Mouse (Mus musculus) C2C12 (cell line): ENCODE results near the gene Tom1l2. TPM values are rescaled to one million over a fixed set of nuclear protein-coding genes. Genes with fewer than 3 reads are reported as not detected.

Experiments
- H3K27me3 ChIP-seq: one replicate; pipeline ENCODE4 v1.6.1; 2011; ENCODE audit not compliant: control insufficient read depth, insufficient read depth, insufficient read length
- H3K36me3 ChIP-seq: one replicate; pipeline ENCODE4 v1.6.1; 2011; ENCODE audit not compliant: control insufficient read depth, insufficient read depth
- H3K4me3 ChIP-seq: one replicate; pipeline ENCODE4 v1.5.1; 2011; ENCODE audit warnings: mild to moderate bottlenecking, control low read depth; ENCODE audit not compliant: poor library complexity, insufficient read depth, severe bottlenecking
- H3K79me2 ChIP-seq: one replicate; pipeline ENCODE4 v1.6.1; 2011; ENCODE audit not compliant: control insufficient read depth, insufficient read depth
- H3K79me3 ChIP-seq: one replicate; pipeline ENCODE4 v1.6.1; 2011; ENCODE audit warnings: low read depth, control low read depth
- H3ac ChIP-seq: one replicate; pipeline ENCODE3; 2011; ENCODE audit warnings: low read depth; ENCODE audit not compliant: control insufficient read depth, insufficient read length
- CEBPB ChIP-seq: IDR thresholded peaks from one replicate; pipeline ENCODE4 v1.6.1; 2011; ENCODE audit warnings: low read depth, mild to moderate bottlenecking, control low read depth, moderate library complexity
- CTCF ChIP-seq: IDR thresholded peaks from one replicate; pipeline ENCODE4 v1.5.1; 2011; ENCODE audit not compliant: control insufficient read depth, insufficient read depth, insufficient read length
- FOSL1 ChIP-seq: IDR thresholded peaks from one replicate; pipeline ENCODE4 v1.8.0; 2011; ENCODE audit warnings: mild to moderate bottlenecking, low read length; ENCODE audit not compliant: poor library complexity, insufficient read depth, severe bottlenecking
- MAX ChIP-seq: IDR thresholded peaks from one replicate; pipeline ENCODE4 v1.6.1; 2011; ENCODE audit warnings: mild to moderate bottlenecking, control low read depth
- MYOD1 ChIP-seq: IDR thresholded peaks from one replicate; pipeline ENCODE4 v1.6.1; 2011; ENCODE audit warnings: low read depth; ENCODE audit not compliant: control insufficient read depth, insufficient read length
- MYOG ChIP-seq: IDR thresholded peaks from one replicate; pipeline ENCODE4 v1.6.1; 2011; ENCODE audit not compliant: control insufficient read depth, insufficient read length; ENCODE audit errors: extremely low read depth
- USF1 ChIP-seq: IDR thresholded peaks from one replicate; pipeline ENCODE4 v1.6.1; 2011; ENCODE audit warnings: low read depth, mild to moderate bottlenecking, control low read depth, moderate library complexity
- microRNA-seq: library from miRNA; unstranded; fragments of <30 nt; microRNA quantifications from one replicate; pipeline ENCODE4, GENCODE M21; 2019; ENCODE audit warnings: borderline microRNAs expressed
- polyA plus RNA-seq: library from polyadenylated mRNA; unstranded; fragments of >200 nt; fragmentation: generic; extraction: Trizol; gene quantifications from one replicate; pipeline ENCODE4 v1.2.1, GENCODE M21; 2012; ENCODE audit warnings: missing spikeins

Tom1l2 gene
- polyA plus RNA-seq, 1 experiment: 17.1 TPM

DNA sequence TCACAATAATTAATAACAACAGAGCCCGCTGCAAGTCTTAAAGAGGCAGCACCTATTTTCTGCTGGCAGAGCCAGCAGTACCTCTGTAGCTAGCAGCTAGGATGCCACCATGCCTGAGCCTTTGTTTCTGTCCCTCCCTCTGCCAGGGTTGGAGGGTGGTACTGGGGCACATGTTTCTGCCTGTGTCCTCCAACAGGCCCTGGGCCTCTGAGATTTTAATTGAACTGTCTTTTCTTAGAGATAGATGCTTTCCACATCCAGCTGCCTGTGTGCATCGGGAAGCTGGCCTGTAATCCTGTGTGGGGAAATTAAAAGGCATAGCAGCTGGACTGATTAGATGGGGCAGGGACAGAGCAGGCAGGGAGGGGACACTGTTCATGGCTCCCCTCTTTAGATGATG lies 170.0 kb downstream of the Tom1l2 start:
- no peaks in the 10 kb centered on the region for H3K27me3 ChIP-seq
- H3K36me3 ChIP-seq: peaks cover 18% of the 10 kb centered on the region
- TF ChIP-seq CEBPB (no peak), MYOG (no peak), MYOD1 (no peak), MAX (no peak), FOSL1 (no peak), USF1 (no peak), CTCF (no peak)
- H3K79me3 ChIP-seq: peaks cover 9% of the 10 kb centered on the region
- peaks cover 39% of the 10 kb centered on the region for H3K79me2 ChIP-seq
- H3K4me3 ChIP-seq: no peak overlapping the region
- no peak overlapping the region for H3ac ChIP-seq

- TF ChIP-seq CEBPB: no peak
- TF ChIP-seq FOSL1: no peak
- no peak for TF ChIP-seq CTCF
- no peak for TF ChIP-seq MAX
- no peak for TF ChIP-seq MYOG
- no peak for TF ChIP-seq USF1
- TF ChIP-seq MYOD1: no peak
- Histone ChIP-seq H3K79me3 (peaks cover 14% of the 10 kb centered on the region), H3K79me2 (peaks cover 45% of the 10 kb centered on the region), H3K4me3 (no peak overlapping the region), H3ac (no peak overlapping the region), H3K27me3 (no peaks in the 10 kb centered on the region), H3K36me3 (peaks cover 17% of the 10 kb centered on the region)
Measured at GRCm38 (mm10) chr11:60182116-60182670, 170.5 kb downstream of the Tom1l2 start.

DNA sequence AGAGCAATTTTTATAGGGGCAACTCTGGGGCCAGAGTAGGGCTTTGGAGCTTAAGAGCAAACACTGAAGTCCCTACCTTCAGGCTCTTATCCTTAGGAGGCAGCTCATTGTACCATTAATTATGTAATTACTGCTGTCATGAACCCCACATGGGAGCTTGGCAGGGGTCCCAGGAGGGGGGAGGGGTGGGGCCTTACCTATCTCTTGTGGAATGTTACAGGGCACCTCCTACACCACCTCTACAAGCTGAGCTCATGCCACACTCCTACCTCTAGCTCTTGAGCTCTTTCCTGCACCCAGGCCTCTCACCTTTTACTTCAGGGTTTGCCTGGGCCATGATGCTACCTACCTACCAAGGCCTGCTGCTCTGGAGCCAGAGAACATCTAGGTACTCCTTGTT lies 174.2 kb downstream of the Tom1l2 start:
- H3K27me3 ChIP-seq: no peaks in the 10 kb centered on the region
- TF ChIP-seq MYOG (no peak), USF1 (no peak), MYOD1 (no peak), CTCF (no peak), FOSL1 (no peak), MAX (no peak), CEBPB (no peak)
- no peak overlapping the region for H3K4me3 ChIP-seq
- H3K79me3 ChIP-seq: peaks cover 16% of the 10 kb centered on the region
- H3ac ChIP-seq: no peak overlapping the region
- peaks cover 4% of the 10 kb centered on the region for H3K36me3 ChIP-seq
- peaks cover 58% of the 10 kb centered on the region for H3K79me2 ChIP-seq

DNA sequence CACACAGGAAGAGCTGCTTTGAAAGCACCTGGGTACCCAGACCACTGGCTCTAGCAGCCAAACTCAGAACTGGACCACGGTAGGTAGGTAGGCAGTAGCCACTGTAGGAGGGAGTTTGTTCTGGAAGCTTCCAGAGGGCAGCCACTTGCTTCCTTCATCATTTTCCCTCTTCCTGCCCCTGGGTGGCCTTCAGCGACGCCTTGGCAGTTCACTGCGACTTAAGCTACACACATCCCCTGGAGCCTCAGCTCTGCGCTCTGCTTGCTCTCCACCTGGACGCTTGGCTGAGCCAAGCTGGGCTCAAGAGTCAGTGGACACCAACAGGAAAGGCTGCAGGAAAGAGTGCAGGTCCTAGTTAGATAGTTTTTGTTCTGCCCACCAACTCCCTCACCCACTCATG lies 174.7 kb downstream of the Tom1l2 start:
- H3K36me3 ChIP-seq: peaks cover 4% of the 10 kb centered on the region
- no peak overlapping the region for H3ac ChIP-seq
- peaks cover 13% of the 10 kb centered on the region for H3K79me3 ChIP-seq
- TF ChIP-seq MAX (no peak), USF1 (no peak), MYOG (no peak), CEBPB (no peak), MYOD1 (no peak), CTCF (no peak), FOSL1 (no peak)
- H3K4me3 ChIP-seq: no peak overlapping the region
- no peaks in the 10 kb centered on the region for H3K27me3 ChIP-seq
- H3K79me2 ChIP-seq: peaks cover 58% of the 10 kb centered on the region

GRCm38 (mm10) chr11:60176975-60177657 lies 175.6 kb downstream of the Tom1l2 start:
- H3K4me3 ChIP-seq: no peak overlapping the region
- peaks cover 13% of the 10 kb centered on the region for H3K79me3 ChIP-seq
- no peaks in the 10 kb centered on the region for H3K27me3 ChIP-seq
- H3K36me3 ChIP-seq: peaks cover 4% of the 10 kb centered on the region
- no peak overlapping the region for H3ac ChIP-seq
- H3K79me2 ChIP-seq: peaks cover 64% of the 10 kb centered on the region
- no peak for TF ChIP-seq MAX
- TF ChIP-seq MYOG: no peak
- TF ChIP-seq USF1: no peak
- TF ChIP-seq CEBPB: no peak
- TF ChIP-seq MYOD1: no peak
- no peak for TF ChIP-seq FOSL1
- no peak for TF ChIP-seq CTCF

Small RNA genes within 50 kb of the gene (microRNA-seq; reads per million reads assigned to microRNA genes)
- not detected for gene Gm27711
- gene Mir6921: not detected
- not detected for gene Mir6922

Other genes starting within 250 kb of the Tom1l2 start
- 24.9 TPM for gene Rai1, start 247.9 kb downstream of the Tom1l2 start, polyA plus RNA-seq
- 64.1 TPM for gene Srebf1, start 130.3 kb downstream of the Tom1l2 start, polyA plus RNA-seq
- not detected for gene Drc3, start 424 bp upstream of the Tom1l2 start, polyA plus RNA-seq
- 6.0 TPM for gene Gid4, start 64.2 kb upstream of the Tom1l2 start, polyA plus RNA-seq
- 41.4 TPM for gene Atpaf2, start 65.6 kb upstream of the Tom1l2 start, polyA plus RNA-seq
- gene Drg2, start 101.7 kb upstream of the Tom1l2 start, polyA plus RNA-seq: 80.6 TPM
- not detected for gene Myo15, start 116.4 kb upstream of the Tom1l2 start, polyA plus RNA-seq
- gene Alkbh5, start 183.5 kb upstream of the Tom1l2 start, polyA plus RNA-seq: 20.1 TPM